ENCODE assay signal across 10 mouse cellular contexts in the genomic region with DNA sequence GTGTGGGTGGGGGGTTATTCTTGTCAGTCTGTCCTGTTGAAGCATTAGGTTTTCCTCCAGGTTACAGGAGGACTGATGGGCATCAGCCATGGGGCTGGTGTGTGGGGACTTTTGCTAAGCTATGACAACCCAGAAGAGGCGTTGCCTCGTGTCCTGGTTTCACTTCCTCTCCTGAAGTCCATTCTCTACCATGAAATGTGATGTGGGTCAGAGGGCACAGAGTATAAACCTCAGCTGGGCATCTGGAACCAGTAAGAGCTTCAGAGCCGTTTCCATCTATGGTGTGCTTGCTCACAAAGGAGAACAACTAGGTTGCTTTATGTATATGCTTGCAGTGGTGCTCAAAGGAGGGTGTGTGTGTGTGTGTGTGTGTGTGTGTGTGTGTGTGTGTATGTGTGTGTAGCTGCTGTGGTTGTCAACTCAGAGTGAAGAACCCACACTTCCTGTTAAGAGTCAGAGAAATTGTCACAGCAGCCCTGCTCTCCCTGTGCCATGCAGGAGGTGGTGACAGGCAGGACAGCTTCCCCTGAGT. TPM values are rescaled to one million over a fixed set of nuclear protein-coding genes. Genes with fewer than 3 reads are reported as not detected.
A peak's percentile ranks its signal among the peaks of the same experiment; 100 is the strongest.
DNase-seq lines count a peak whose midpoint lies in the region; ATAC-seq and TF ChIP-seq lines count a peak whose summit lies in the region.
"Had no signal": no experiment of that assay in that cellular context is flagged by ENCODE, and none has a peak within 500 bp of the region (broad histone marks: within the 10 kb centered on the region; RNA-seq: fewer than 3 reads in every experiment).

No protein-coding gene starts in this region.

- H3K4me2 ChIP-seq in stomach, postnatal 0 days (replicated peaks; ENCODE audit: low read depth): no peak overlapping the region
- H3K4me2 ChIP-seq: forebrain, embryonic 13.5 days; lung, embryonic 15.5 days had no signal

- 37% methylated on average over 3 of the region's 3 CpGs for WGBS in stomach, postnatal 0 days

- ATAC-seq in activated CD4-positive, CD25-positive, alpha-beta regulatory T cell, adult 4 months: peak; percentile 79
- 0 out of 2 replicates have a peak, but pooled peaks have one; percentile 16 for ATAC-seq in stomach, postnatal 0 days (ENCODE audit: low FRiP score, low TSS enrichment)
- ATAC-seq: forebrain, embryonic 13.5 days had no signal

- no peak overlapping the region for H3K9ac ChIP-seq in stomach, postnatal 0 days (ENCODE audit: low read length)
- H3K9ac ChIP-seq: forebrain, embryonic 13.5 days; lung, embryonic 15.5 days had no signal

- no peak for TF ChIP-seq EP300 in stomach, postnatal 0 days (optimal IDR thresholded peaks at IDR 0.05)

- H3K27ac ChIP-seq in stomach, postnatal 0 days (replicated peaks): no peak overlapping the region
- H3K27ac ChIP-seq: forebrain, embryonic 13.5 days; lung, embryonic 15.5 days had no signal

- H3K4me1 ChIP-seq in stomach, postnatal 0 days (replicated peaks; ENCODE audit: control insufficient read depth, insufficient read depth): no peaks in the 10 kb centered on the region
- H3K4me1 ChIP-seq: forebrain, embryonic 13.5 days; lung, embryonic 15.5 days had no signal

- H3K9me3 ChIP-seq in stomach, postnatal 0 days (ENCODE audit: control insufficient read depth, low read length): no peaks in the 10 kb centered on the region
- H3K9me3 ChIP-seq: forebrain, embryonic 13.5 days; lung, embryonic 15.5 days had no signal

- H3K36me3 ChIP-seq in stomach, postnatal 0 days (ENCODE audit: control insufficient read depth, insufficient read depth, low read length): no peaks in the 10 kb centered on the region
- H3K36me3 ChIP-seq: lung, embryonic 15.5 days had no signal

- no peaks in the 10 kb centered on the region for H3K27me3 ChIP-seq in stomach, postnatal 0 days (ENCODE audit: control insufficient read depth, insufficient read depth, low read length)
- H3K27me3 ChIP-seq: forebrain, embryonic 13.5 days; lung, embryonic 15.5 days had no signal

- no peak for TF ChIP-seq CTCF in stomach, postnatal 0 days (IDR thresholded peaks at IDR 0.05; ENCODE audit: low read depth)

- no peak overlapping the region for H3K4me3 ChIP-seq in stomach, postnatal 0 days (ENCODE audit: low read depth, low read length)
- H3K4me3 ChIP-seq: forebrain, embryonic 13.5 days; lung, embryonic 15.5 days had no signal

- peak; percentile 31 for DNase-seq in adrenal gland, postnatal 14 days
- no peak for DNase-seq in adrenal gland, postnatal 36 days
- peak; percentile 71 for DNase-seq in lung, postnatal 36 days
- no peak for DNase-seq in stomach, postnatal 0 days (ENCODE audit: low spot score)
- DNase-seq in kidney, postnatal 4 days: no peak
- DNase-seq in kidney, postnatal 14 days: no peak
- no peak for DNase-seq in heart, postnatal 4 days

RNA-seq across cellular contexts. Expression of gene Ankdd1a, which starts 15.3 kb away (rescaled TPM):
- 0.41 TPM in 1 of 2 replicates, not detected in the other for total RNA-seq in adrenal gland, postnatal 14 days (2021)
- 1 to 10 TPM; 2.0 to 3.4 TPM for total RNA-seq in adrenal gland, postnatal 36 days (2021)
- polyA plus RNA-seq in activated CD4-positive, CD25-positive, alpha-beta regulatory T cell, adult 4 months (2017; shearing (Covaris generic)): under 1 TPM in 1 of 2 experiments, not detected in 1; 0.37 TPM
- 0.18 and 0.35 TPM in 2 replicates for polyA plus RNA-seq in stomach, postnatal 0 days (2015; fragmentation: Nextera tagmentation; extraction: Ambion mirVana)
- total RNA-seq in heart, postnatal 4 days (2021): not detected
- polyA plus RNA-seq: forebrain, embryonic 13.5 days; lung, embryonic 15.5 days had no signal

RNA-seq across cellular contexts. Expression of gene Plekho2, which starts 44.6 kb away (rescaled TPM):
- total RNA-seq in adrenal gland, postnatal 14 days (2021): 36.1 and 48.0 TPM in 2 replicates
- total RNA-seq in adrenal gland, postnatal 36 days (2021): 10 to 100 TPM; 56.6 to 71.5 TPM
- polyA plus RNA-seq in activated CD4-positive, CD25-positive, alpha-beta regulatory T cell, adult 4 months (2017; shearing (Covaris generic)): 10 to 100 TPM; 48.8 to 64.6 TPM
- 9.6 and 10.6 TPM in 2 replicates for polyA plus RNA-seq in stomach, postnatal 0 days (2015; fragmentation: Nextera tagmentation; extraction: Ambion mirVana)
- total RNA-seq in heart, postnatal 4 days (2021): 10 to 100 TPM; 17.9 to 19.4 TPM

RNA-seq across cellular contexts. Expression of gene Pif1, which starts 51.7 kb away (rescaled TPM):
- total RNA-seq in adrenal gland, postnatal 14 days (2021): 1.7 and 2.9 TPM in 2 replicates
- under 1 TPM; 0.46 to 0.92 TPM for total RNA-seq in adrenal gland, postnatal 36 days (2021)
- polyA plus RNA-seq in activated CD4-positive, CD25-positive, alpha-beta regulatory T cell, adult 4 months (2017; shearing (Covaris generic)): 1 to 10 TPM; 2.4 to 2.6 TPM
- 2.1 and 2.4 TPM in 2 replicates for polyA plus RNA-seq in stomach, postnatal 0 days (2015; fragmentation: Nextera tagmentation; extraction: Ambion mirVana)
- total RNA-seq in heart, postnatal 4 days (2021): 1 to 10 TPM; 6.2 to 7.6 TPM

Comparison
In these comparisons a context has a peak if more than half of its experiments do, and no peak if none do; other contexts are left out.
1. DNase-seq: peak in adrenal gland, postnatal 14 days (single experiment) and lung, postnatal 36 days (single experiment); none in adrenal gland, postnatal 36 days (0 of 2), stomach, postnatal 0 days (single experiment), kidney, postnatal 4 days (0 of 2), kidney, postnatal 14 days (single experiment) and heart, postnatal 4 days (single experiment).